Mouse (Mus musculus) intestine, embryonic 16.5 days (tissue): ENCODE measurements at regions not wholly inside any gene's neighbourhood (a gene's known extent, or its start where the extent isn't known, plus 50 kb on each side); places are given as distances from the start of the nearest gene placed in this dataset.

Experiments
- ATAC-seq: fragments of 200-750 bp; cut with Nextera tagmentation; 2 replicates; pipeline ENCODE4 v1.8.0; 2017; ENCODE audit warnings: moderate TSS enrichment, moderate library complexity
- H3K27ac ChIP-seq: fragments of 300-500 bp; sonication (generic); 2 replicates; pipeline ENCODE4 v1.5.1; 2014; ENCODE audit warnings: mild to moderate bottlenecking, low read length
- H3K27me3 ChIP-seq: fragments of 300-500 bp; sonication (generic); replicated peaks from 2 replicates; pipeline ENCODE4 v1.6.1; 2014; ENCODE audit warnings: low read length, control low read depth, mixed read lengths; ENCODE audit not compliant: control insufficient read depth, insufficient read depth
- H3K36me3 ChIP-seq: fragments of 300-500 bp; sonication (generic); 2 replicates; pipeline ENCODE4 v1.6.1; 2014; ENCODE audit warnings: low read length, control low read depth; ENCODE audit not compliant: control insufficient read depth, insufficient read depth
- H3K4me1 ChIP-seq: fragments of 300-500 bp; sonication (generic); 2 replicates; pipeline ENCODE4 v1.6.1; 2014; ENCODE audit warnings: low read length, control low read depth, mixed read lengths; ENCODE audit not compliant: control insufficient read depth, insufficient read depth
- H3K4me2 ChIP-seq: fragments of 300-500 bp; sonication (generic); 2 replicates; pipeline ENCODE4 v1.6.1; 2014; ENCODE audit warnings: low read depth, low read length, control low read depth
- H3K4me3 ChIP-seq: fragments of 300-500 bp; sonication (generic); 2 replicates; pipeline ENCODE4 v1.5.1; 2014; ENCODE audit warnings: mild to moderate bottlenecking, low read length
- H3K9ac ChIP-seq: fragments of 300-500 bp; sonication (generic); 2 replicates; pipeline ENCODE4 v1.6.1; 2014; ENCODE audit warnings: low read depth, low read length
- H3K9me3 ChIP-seq: fragments of 300-500 bp; sonication (generic); 2 replicates; pipeline ENCODE4 v1.6.1; 2016; ENCODE audit warnings: low read length, control low read depth; ENCODE audit not compliant: control insufficient read depth
- WGBS: fragments of 180-500 bp; shearing (Covaris S2); extraction: QIAGEN DNeasy Blood & Tissue Kit; methylation state at CpG from one replicate; pipeline ENCODE4 v1.1.7; 2014; 5-methylcytosine and 5-hydroxymethylcytosine counted together

- no peak overlapping the region for H3K4me2 ChIP-seq
- no peaks in the 10 kb centered on the region for H3K27me3 ChIP-seq
- no peaks in the 10 kb centered on the region for H3K9me3 ChIP-seq
- WGBS: 63% methylated on average over 4 of the region's 4 CpGs
- H3K4me1 ChIP-seq: no peaks in the 10 kb centered on the region
- H3K27ac ChIP-seq: no peak overlapping the region
- no peak overlapping the region for H3K9ac ChIP-seq
- peak; percentile 71 for ATAC-seq
- no peaks in the 10 kb centered on the region for H3K36me3 ChIP-seq
- H3K4me3 ChIP-seq: no peak overlapping the region
Observed at GRCm38 (mm10) chr2:144895254-144895653, 71.8 kb downstream of the Scp2d1 start.

- WGBS: 86% methylated on average over 2 of the region's 2 CpGs
- Histone ChIP-seq H3K4me3 (no peak overlapping the region), H3K4me1 (no peaks in the 10 kb centered on the region), H3K27ac (no peak overlapping the region), H3K36me3 (no peaks in the 10 kb centered on the region), H3K27me3 (no peaks in the 10 kb centered on the region), H3K4me2 (no peak overlapping the region), H3K9ac (no peak overlapping the region), H3K9me3 (no peaks in the 10 kb centered on the region)
- ATAC-seq: no peak
Observed at GRCm38 (mm10) chr2:144896430-144896829, 73.0 kb downstream of the Scp2d1 start.

GRCm38 (mm10) chr2:144906786-144907185 lies 83.3 kb downstream of the Scp2d1 start:
- H3K27ac ChIP-seq: no peak overlapping the region
- H3K4me3 ChIP-seq: no peak overlapping the region
- no peak overlapping the region for H3K9ac ChIP-seq
- H3K4me2 ChIP-seq: no peak overlapping the region
- H3K27me3 ChIP-seq: no peaks in the 10 kb centered on the region
- no peaks in the 10 kb centered on the region for H3K4me1 ChIP-seq
- ATAC-seq: peak; percentile 80
- WGBS: 44% methylated on average over 6 of the region's 6 CpGs
- no peaks in the 10 kb centered on the region for H3K36me3 ChIP-seq
- no peaks in the 10 kb centered on the region for H3K9me3 ChIP-seq

GRCm38 (mm10) chr2:144945840-144946239 lies 122.4 kb downstream of the Scp2d1 start:
- Histone ChIP-seq H3K4me3 (no peak overlapping the region), H3K36me3 (no peaks in the 10 kb centered on the region), H3K27me3 (no peaks in the 10 kb centered on the region)

GRCm38 (mm10) chr2:144946468-144946867 lies 123.0 kb downstream of the Scp2d1 start:
- H3K4me3 ChIP-seq: no peak overlapping the region
- WGBS: 70% methylated on average over 1 of the region's 1 CpGs
- no peak overlapping the region for H3K4me2 ChIP-seq
- no peak for ATAC-seq
- no peaks in the 10 kb centered on the region for H3K27me3 ChIP-seq
- H3K4me1 ChIP-seq: 0 out of 2 replicates have a peak, but pooled peaks cover 2% of the 10 kb centered on the region
- no peak overlapping the region for H3K27ac ChIP-seq
- no peaks in the 10 kb centered on the region for H3K9me3 ChIP-seq
- H3K36me3 ChIP-seq: no peaks in the 10 kb centered on the region
- H3K9ac ChIP-seq: no peak overlapping the region

More at GRCm38 (mm10) chr2:144945840-144946239, 122.4 kb downstream of the Scp2d1 start:
- Histone ChIP-seq H3K9ac (no peak overlapping the region), H3K27ac (no peak overlapping the region), H3K4me2 (no peak overlapping the region), H3K9me3 (no peaks in the 10 kb centered on the region), H3K4me1 (0 out of 2 replicates have a peak, but pooled peaks cover 2% of the 10 kb centered on the region)
- 81% methylated on average over 3 of the region's 3 CpGs for WGBS
- ATAC-seq: no peak

GRCm38 (mm10) chr2:144949232-144949631 lies 125.8 kb downstream of the Scp2d1 start:
- Histone ChIP-seq H3K27ac (no peak overlapping the region), H3K4me3 (no peak overlapping the region), H3K36me3 (no peaks in the 10 kb centered on the region), H3K9ac (no peak overlapping the region), H3K4me2 (no peak overlapping the region), H3K9me3 (no peaks in the 10 kb centered on the region), H3K27me3 (no peaks in the 10 kb centered on the region), H3K4me1 (0 out of 2 replicates have a peak, but pooled peaks cover 2% of the 10 kb centered on the region)
- WGBS: 50% methylated on average over 2 of the region's 2 CpGs
- ATAC-seq: peak; percentile 50; the same call in 1 of the 2 replicates
